Mouse (Mus musculus) stomach, embryonic 14.5 days (tissue): Measurements from ENCODE around the gene Lamb2. TPM values are rescaled to one million over a fixed set of nuclear protein-coding genes. Genes with fewer than 3 reads are reported as not detected.

Source experiments
- ATAC-seq: fragments of 200-750 bp; cut with Nextera tagmentation; 2 replicates; pipeline ENCODE4 v1.8.0; 2017; ENCODE audit warnings: low read depth, moderate TSS enrichment; ENCODE audit not compliant: insufficient number of reproducible peaks, insufficient read depth, low FRiP score
- H3K27ac ChIP-seq: fragments of 300-500 bp; sonication (generic); 2 replicates; pipeline ENCODE4 v1.5.1; 2014; ENCODE audit warnings: mild to moderate bottlenecking, low read length, moderate library complexity, mixed read lengths
- H3K27me3 ChIP-seq: fragments of 300-500 bp; sonication (generic); 2 replicates; pipeline ENCODE4 v1.6.1; 2014; ENCODE audit warnings: low read length, control low read depth, mixed read lengths; ENCODE audit not compliant: control insufficient read depth, insufficient read depth
- H3K36me3 ChIP-seq: fragments of 300-500 bp; sonication (generic); 2 replicates; pipeline ENCODE4 v1.6.1; 2014; ENCODE audit warnings: mild to moderate bottlenecking, control low read depth, low read length, moderate library complexity, mixed read lengths; ENCODE audit not compliant: control insufficient read depth, insufficient read depth
- H3K4me1 ChIP-seq: fragments of 300-500 bp; sonication (generic); 2 replicates; pipeline ENCODE4 v1.6.1; 2014; ENCODE audit warnings: low read length, control low read depth, mixed read lengths; ENCODE audit not compliant: control insufficient read depth, insufficient read depth
- H3K4me2 ChIP-seq: fragments of 300-500 bp; sonication (generic); replicated peaks from 2 replicates; pipeline ENCODE4 v1.6.1; 2014; ENCODE audit warnings: low read depth, low read length, control low read depth
- H3K4me3 ChIP-seq: fragments of 300-500 bp; sonication (generic); 2 replicates; pipeline ENCODE4 v1.5.1; 2014; ENCODE audit warnings: low read depth, low read length, control low read depth
- H3K9ac ChIP-seq: fragments of 300-500 bp; sonication (generic); replicated peaks from 2 replicates; pipeline ENCODE4 v1.6.1; 2014; ENCODE audit warnings: low read depth, mild to moderate bottlenecking, control low read depth, low read length, moderate library complexity, mixed read lengths
- H3K9me3 ChIP-seq: fragments of 300-500 bp; sonication (generic); 2 replicates; pipeline ENCODE4 v1.6.1; 2016; ENCODE audit warnings: low read depth, low read length, control low read depth; ENCODE audit not compliant: control insufficient read depth
- WGBS: fragments of 180-500 bp; shearing (Covaris S2); extraction: QIAGEN DNeasy Blood & Tissue Kit; methylation state at CpG from one replicate; pipeline ENCODE4 v1.1.7; 2014; 5-methylcytosine and 5-hydroxymethylcytosine counted together
- polyA plus RNA-seq: library from polyadenylated mRNA; unstranded; fragments of >200 nt; fragmentation: Nextera tagmentation; extraction: Ambion mirVana; gene quantifications from 2 replicates; pipeline ENCODE4 v1.2.1, GENCODE M21; 2014

The Lamb2 gene
- 38.7 and 43.7 TPM in 2 replicates for polyA plus RNA-seq

DNA sequence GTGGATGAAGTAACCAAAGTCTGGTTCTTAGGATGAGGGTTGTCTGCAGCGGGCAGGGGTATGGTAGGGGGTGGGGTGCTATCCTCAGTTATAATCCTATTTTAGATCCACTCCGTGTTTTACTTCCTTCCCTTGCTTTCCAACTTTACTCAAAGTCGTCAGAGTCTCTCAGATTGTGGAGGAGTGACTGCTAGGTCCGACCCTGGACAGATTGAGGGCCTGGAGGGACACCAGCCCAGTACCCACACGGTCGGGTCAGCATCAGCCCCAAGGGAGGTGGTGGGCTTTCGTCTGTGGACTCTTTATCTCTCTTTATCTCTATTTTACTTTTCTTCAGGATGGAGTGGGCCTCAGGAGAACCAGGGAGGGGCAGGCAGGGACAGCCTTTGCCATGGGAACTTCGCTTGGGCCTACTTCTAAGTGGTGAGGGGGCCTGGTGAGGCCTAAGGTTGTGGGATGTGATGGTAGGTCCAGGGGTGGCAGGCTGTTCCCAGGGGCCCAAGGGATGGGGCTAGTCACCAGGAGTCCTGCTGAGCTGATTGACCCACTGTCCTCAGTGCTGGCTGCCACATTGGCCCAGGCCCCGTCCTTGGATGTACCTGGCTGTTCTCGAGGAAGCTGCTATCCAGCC is at the start of gene Lamb2:
Gene Lamb2, plus strand, starts transcription at position 16 of the 631 bp plus-strand sequence.
- peak within 1 kb of the TSS; percentile 59 for H3K4me3 ChIP-seq
- no peaks in the 10 kb centered on the region for H3K27me3 ChIP-seq
- peaks cover 14% of the 10 kb centered on the region; the same call in 1 of the 2 replicates for H3K4me1 ChIP-seq
- peak within 1 kb of the TSS; percentile 76 for H3K9ac ChIP-seq
- peaks cover 27% of the 10 kb centered on the region for H3K36me3 ChIP-seq
- peak within 1 kb of the TSS; percentile 94 for H3K4me2 ChIP-seq
- peak; percentile 55; the same call in 1 of the 2 replicates for ATAC-seq
- WGBS, result 4% methylated on average over 10 of the region's 10 CpGs
- H3K9me3 ChIP-seq, result no peaks in the 10 kb centered on the region
- peak within 1 kb of the TSS; percentile 91 for H3K27ac ChIP-seq

DNA sequence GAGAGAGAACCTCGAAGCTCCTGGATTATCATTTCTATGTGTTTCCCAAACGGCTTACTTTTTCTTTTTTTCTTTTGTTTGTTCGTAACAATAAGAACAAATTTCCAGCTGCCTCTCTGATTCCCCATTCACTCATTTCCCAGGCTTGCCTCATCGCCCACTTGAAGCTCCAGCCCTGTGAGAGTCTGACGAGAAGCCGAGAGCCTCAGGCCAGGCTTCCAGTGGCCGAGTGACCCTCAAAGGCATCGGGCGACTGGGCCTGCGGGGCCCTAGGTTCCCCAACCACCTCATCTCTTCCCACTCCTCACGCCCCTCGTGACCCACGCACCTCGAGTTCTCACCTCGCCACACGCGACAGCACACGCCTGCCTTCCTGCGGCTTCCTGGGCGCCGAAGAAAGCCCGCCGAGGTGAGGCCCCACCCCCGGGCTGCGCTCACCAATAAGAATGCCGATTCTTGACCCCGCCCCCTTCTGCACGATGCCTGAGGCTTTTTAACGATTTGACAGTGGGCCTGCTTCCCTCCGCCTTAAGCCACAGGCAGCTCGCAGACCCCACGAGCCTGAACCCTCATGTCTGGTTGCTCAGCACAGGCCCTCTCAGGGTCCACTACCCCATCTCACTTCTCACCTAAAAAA is 48.0 kb upstream of the Lamb2 start:
- Histone ChIP-seq H3K27me3 (no peaks in the 10 kb centered on the region), H3K9me3 (no peaks in the 10 kb centered on the region), H3K36me3 (no peaks in the 10 kb centered on the region), H3K4me1 (no peaks in the 10 kb centered on the region), H3K4me2 (peak overlapping the region; percentile 46), H3K27ac (no peak overlapping the region), H3K4me3 (peak overlapping the region; percentile 26), H3K9ac (no peak overlapping the region)
- ATAC-seq, result peak; percentile 49; the same call in 1 of the 2 replicates
- WGBS, result 43% methylated on average over 32 of the region's 32 CpGs

DNA sequence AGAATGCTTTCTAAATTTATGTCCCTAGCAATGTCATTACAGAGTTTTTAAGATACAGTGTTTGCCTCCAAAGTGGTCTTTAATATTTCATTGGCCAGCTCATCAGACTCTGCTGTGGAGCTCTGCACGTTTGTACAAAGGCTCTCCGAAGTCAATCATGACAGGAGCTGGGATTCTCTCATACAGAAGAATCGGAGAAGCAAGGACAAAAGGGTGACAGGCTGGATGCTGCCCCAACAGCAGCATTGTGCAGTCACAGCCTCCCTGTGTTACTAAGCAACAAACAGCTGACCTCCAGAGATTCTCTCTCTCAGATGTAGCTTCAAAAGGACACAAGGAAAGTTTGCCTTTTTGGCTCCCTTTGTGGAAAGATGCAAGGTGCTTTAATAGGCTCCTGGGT is 43.4 kb upstream of the Lamb2 start, which contains the start of gene BC048562:
Gene BC048562, plus strand, starts transcription at position 301 of the 400 bp plus-strand sequence.
- Histone ChIP-seq H3K4me3 (no peak within 1 kb of the TSS), H3K4me1 (no peaks in the 10 kb centered on the region), H3K27ac (no peak within 1 kb of the TSS), H3K27me3 (no peaks in the 10 kb centered on the region), H3K4me2 (no peak within 1 kb of the TSS), H3K9ac (no peak within 1 kb of the TSS), H3K36me3 (no peaks in the 10 kb centered on the region), H3K9me3 (no peaks in the 10 kb centered on the region)
- ATAC-seq, result no peak
- WGBS, result 71% methylated on average over 3 of the region's 3 CpGs

DNA sequence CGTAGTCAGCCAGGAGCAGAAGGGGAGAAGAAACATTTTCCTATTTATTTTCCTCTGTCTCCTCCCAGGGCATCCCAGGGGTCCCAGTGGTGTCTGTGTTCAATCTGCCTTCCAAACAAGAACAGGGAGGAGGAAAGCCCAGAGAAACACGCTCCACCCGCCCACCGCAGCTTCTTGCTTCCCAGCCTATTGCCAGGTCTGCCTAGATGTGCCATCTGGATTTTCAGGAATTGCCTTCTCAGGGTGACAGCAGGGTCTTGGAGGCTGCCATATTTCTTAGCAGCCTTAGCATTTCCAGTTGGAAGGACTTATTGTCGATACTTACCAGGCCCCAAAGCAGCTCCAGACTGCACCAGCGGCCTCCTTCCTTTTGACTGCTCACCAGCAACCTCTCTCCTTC is 40.4 kb upstream of the Lamb2 start:
- no peak overlapping the region for H3K9ac ChIP-seq
- no peak for ATAC-seq
- H3K4me1 ChIP-seq, result no peaks in the 10 kb centered on the region
- no peak overlapping the region for H3K4me3 ChIP-seq
- no peaks in the 10 kb centered on the region for H3K27me3 ChIP-seq
- H3K36me3 ChIP-seq, result no peaks in the 10 kb centered on the region
- WGBS, result 77% methylated on average over 6 of the region's 6 CpGs
- H3K27ac ChIP-seq, result no peak overlapping the region
- H3K9me3 ChIP-seq, result no peaks in the 10 kb centered on the region
- H3K4me2 ChIP-seq, result no peak overlapping the region

DNA sequence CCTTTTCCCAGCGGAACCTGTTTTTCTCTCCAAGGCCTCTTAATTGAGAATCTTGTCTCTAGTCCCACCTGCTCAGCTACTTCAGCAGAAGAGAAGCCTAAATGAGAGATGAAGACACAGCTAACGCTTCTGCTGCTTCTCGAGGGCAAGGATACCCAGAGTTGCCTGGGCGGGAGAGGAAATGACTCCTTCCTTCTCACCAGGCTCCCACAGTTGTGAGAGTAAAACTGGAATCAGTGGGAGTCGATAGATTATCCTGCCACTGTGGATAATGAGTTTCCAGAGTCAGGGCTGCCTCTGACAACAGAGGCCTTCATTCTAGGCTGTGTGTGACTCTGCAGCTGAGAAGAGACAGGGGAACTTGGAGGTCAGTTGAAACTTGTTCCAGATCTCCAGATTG is 39.1 kb upstream of the Lamb2 start:
- Histone ChIP-seq H3K27me3 (no peaks in the 10 kb centered on the region), H3K27ac (no peak overlapping the region), H3K9ac (no peak overlapping the region), H3K4me3 (no peak overlapping the region), H3K9me3 (no peaks in the 10 kb centered on the region), H3K4me1 (no peaks in the 10 kb centered on the region), H3K4me2 (no peak overlapping the region), H3K36me3 (no peaks in the 10 kb centered on the region)
- ATAC-seq, result no peak
- WGBS, result 70% methylated on average over 5 of the region's 5 CpGs

DNA sequence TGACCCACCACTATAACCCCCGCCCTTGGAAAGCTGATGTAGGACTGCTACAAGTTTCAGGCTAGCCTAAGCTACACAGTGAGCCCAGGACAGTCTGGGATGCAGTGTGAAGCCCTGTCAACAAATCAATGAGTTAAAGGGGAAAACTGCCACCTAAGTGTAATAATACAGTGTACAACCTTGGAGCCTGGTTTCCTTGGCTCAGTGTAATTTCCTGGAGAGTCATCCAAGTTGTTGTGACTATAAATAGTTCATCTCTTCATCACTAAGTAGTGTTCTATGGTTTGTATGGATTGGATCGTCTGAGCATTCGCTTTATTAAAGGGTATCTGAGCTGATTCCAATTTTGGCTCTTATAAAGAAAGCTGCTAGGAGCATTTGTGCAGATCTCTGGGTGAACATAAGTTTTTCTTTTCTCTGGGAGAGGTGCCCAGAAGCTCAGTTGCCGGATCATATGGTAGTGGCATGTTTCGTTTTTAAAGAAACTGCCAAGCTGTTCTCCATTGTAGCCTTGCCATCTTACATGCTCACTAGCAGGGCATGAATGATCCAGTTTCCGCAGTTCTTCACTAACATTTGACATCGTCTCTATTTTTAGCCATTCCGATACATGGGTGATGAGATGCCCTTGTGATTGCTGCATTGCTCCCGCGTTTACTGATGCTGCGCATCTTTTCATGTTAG is 38.2 kb upstream of the Lamb2 start:
- Histone ChIP-seq H3K9ac (no peak overlapping the region), H3K36me3 (no peaks in the 10 kb centered on the region), H3K4me3 (no peak overlapping the region), H3K4me2 (no peak overlapping the region), H3K27ac (no peak overlapping the region), H3K9me3 (no peaks in the 10 kb centered on the region), H3K4me1 (no peaks in the 10 kb centered on the region), H3K27me3 (no peaks in the 10 kb centered on the region)
- ATAC-seq, result no peak
- WGBS, result 88% methylated on average over 11 of the region's 11 CpGs

DNA sequence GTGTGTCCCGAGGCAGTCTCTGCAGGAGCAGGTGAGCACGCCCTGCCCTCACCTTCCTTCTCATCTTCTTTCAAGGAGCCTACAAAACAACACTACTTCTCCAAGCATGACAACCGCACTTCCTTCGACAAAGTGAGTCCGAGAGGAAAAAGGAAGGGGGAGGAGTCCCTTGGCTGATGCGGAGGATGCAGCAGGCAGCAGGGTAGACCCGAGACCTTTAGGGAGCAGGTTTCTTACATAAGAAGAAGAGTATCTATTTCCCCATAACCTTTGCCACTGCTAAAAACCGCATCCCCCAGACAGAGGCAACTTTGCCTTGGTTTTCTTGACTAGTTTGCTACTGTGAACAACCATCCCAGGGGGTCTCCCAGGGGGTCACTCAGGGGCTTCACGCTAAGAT is 34.4 kb upstream of the Lamb2 start:
- no peak for ATAC-seq
- Histone ChIP-seq H3K36me3 (peaks cover 7% of the 10 kb centered on the region; the same call in 1 of the 2 replicates), H3K27me3 (no peaks in the 10 kb centered on the region), H3K9me3 (no peaks in the 10 kb centered on the region), H3K4me1 (peaks cover 9% of the 10 kb centered on the region), H3K9ac (no peak overlapping the region), H3K4me2 (no peak overlapping the region), H3K4me3 (no peak overlapping the region), H3K27ac (no peak overlapping the region)
- 59% methylated on average over 9 of the region's 9 CpGs for WGBS

DNA sequence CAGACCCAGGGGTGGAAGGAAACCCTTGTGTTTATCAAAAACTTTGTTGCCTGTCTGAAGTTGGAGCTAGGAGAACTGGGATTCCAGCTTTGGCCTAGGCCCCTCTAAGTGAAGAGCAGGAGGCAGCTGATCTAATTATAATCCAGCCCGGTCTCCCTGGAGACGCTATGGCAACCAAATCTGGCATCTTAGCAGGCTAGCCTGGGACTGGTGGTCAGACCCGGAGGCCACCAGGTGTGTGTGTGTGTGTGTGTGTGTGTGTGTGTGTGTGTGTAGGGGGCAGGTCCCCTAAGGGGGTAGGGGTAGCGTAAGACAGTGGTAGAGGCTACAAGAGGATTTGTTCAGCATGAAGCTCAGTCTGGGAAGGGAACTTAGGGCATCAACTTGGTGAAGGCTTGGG is 29.7 kb upstream of the Lamb2 start:
- no peaks in the 10 kb centered on the region for H3K27me3 ChIP-seq
- 41% methylated on average over 4 of the region's 4 CpGs for WGBS
- H3K9ac ChIP-seq, result no peak overlapping the region
- no peak for ATAC-seq
- no peaks in the 10 kb centered on the region for H3K9me3 ChIP-seq
- H3K4me1 ChIP-seq, result peaks cover 30% of the 10 kb centered on the region
- 0 out of 2 replicates have a peak overlapping the region, but pooled peaks have one; percentile 1 for H3K4me3 ChIP-seq
- H3K36me3 ChIP-seq, result peaks cover 7% of the 10 kb centered on the region; the same call in 1 of the 2 replicates
- peak overlapping the region; percentile 52 for H3K4me2 ChIP-seq
- H3K27ac ChIP-seq, result peak overlapping the region; percentile 56; the same call in 1 of the 2 replicates
